Mouse (Mus musculus) heart, postnatal 4 days (tissue): ENCODE results near the gene Plxnd1. TPM values are rescaled to one million over a fixed set of nuclear protein-coding genes. Genes with fewer than 3 reads are reported as not detected.

Source experiments
- DNase-seq: peaks from one replicate; pipeline ENCODE4 v3.0.0; 2021
- total RNA-seq, 2 experiments: library from RNA; stranded (reverse); gene quantifications; 2 replicates each; pipeline ENCODE4 v1.2.3; 2021

The Plxnd1 gene
- total RNA-seq, 2 experiments from 2014 or later: 191 to 208 TPM

- DNase-seq: no peak
These were observed 17.0 kb downstream of the Plxnd1 start for GRCm38 (mm10) chr6:115977810-115978209.

DNA sequence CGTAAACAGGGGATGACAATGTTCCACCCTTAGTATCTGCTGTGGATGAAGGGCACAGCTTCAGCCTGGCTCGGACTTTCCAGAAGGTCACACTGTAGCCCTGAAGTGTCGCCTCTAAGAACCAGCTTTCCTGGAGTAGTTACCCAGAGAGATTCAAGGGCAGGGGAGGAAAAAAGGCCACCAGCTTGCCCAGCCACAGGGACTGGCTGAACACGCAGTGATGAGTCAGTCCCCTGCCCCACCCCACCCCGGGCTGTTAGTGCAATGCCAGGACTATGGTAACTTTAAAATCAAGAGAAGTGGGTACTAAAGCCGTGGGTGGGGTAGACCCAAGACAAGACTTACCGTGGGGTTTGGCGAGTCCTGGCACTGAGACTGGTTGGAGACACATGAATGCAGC lies 19.2 kb downstream of the Plxnd1 start:
- no peak for DNase-seq

- DNase-seq: no peak
These were observed 20.7 kb downstream of the Plxnd1 start for GRCm38 (mm10) chr6:115973881-115974662.

DNA sequence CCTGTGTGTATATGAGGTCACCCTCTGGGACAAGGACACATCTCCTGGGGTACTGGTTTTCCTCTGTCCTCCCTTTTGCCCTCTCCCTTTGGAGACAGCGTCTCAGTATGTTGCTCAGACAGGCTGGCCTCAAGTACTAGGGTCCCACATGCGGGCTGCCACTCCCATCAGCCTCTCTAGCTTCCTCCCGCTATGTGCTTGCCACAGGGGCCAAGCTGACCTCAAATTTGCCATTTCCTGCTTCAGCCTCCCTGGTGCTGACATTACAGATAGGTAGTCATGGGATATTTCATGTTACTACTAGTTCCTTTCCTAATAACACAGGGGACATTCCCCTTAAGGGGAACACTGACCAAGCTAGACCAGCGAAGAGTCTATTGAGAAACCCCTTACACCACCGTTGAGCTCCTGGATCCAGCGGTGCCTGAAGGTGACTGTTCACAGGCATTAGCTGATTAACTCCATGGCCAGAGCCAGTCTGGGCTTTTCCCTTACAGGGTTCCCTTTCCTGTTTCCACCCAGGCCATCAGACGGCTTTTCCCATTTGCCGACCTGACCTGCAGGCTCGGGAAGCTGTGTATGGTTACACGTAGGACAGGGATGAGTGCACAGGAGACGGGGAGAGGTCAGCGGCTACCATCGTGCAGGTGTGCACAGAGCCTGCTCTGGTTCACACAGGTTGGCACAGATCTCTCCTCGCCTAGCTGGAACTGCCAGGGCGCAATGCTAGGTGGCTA lies 21.5 kb downstream of the Plxnd1 start:
- no peak for DNase-seq

- no peak for DNase-seq
These were observed 22.6 kb downstream of the Plxnd1 start for GRCm38 (mm10) chr6:115972083-115972764.

DNA sequence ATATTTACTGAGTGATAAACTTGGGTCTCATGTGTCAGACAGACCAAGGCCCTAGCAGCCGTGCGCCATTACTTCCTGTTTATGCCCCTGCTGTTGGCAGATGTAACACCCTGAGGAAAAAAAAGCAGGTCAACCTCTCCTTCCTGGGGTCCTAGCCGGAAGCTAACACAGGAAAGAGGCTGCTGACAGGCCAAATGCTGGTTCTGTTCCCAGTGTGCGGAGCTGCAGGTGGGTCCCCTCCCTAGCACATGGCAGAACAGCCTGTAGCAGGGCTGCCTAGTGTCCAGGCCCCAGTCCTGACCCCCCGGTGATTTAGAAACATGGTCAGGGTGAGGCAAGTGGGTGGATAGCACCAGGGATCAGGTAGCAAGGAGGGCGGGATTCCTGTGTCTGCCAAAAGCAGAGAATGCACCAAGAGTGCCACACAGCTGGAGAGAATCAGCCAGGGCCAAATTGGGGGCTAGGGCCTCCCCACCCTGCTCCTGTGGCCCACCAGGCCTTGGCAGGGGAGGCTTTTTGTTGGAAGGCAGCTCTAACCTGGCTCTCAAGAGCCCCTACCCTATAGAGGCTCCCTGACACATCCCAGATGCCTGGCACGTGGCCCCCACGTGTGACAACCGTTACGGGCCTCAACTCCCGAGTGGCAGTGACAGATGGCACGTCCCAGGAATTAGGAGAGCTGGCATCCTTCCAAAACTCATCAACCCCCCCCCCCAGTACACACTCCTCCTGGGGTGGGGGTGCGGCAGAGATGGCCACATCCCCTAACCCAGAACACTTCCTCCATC lies 23.3 kb downstream of the Plxnd1 start:
- DNase-seq: no peak

- DNase-seq: no peak
These were observed 24.9 kb downstream of the Plxnd1 start for GRCm38 (mm10) chr6:115969952-115970351.

DNA sequence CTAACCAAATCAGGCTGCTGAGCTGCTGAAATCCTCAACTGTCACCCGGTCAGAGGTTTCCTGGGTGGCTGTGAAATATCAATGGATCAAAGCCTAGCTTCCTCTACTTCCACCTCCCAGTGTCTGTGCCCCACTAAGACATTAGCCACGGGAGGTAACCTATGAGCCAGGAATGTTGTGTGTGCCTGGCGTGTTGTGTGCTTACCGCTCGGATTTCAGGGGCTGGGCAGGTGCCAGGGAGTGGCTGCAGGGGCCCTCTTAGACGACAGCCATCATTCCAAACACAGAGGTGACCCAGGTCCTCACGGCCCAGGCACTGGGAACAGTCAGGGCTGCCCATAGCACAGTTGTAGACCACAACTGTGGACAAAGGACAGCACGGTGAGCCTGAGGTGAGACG lies 25.7 kb downstream of the Plxnd1 start:
- DNase-seq: no peak

GRCm38 (mm10) chr6:115968700-115969099 lies 26.1 kb downstream of the Plxnd1 start:
- DNase-seq: no peak

DNA sequence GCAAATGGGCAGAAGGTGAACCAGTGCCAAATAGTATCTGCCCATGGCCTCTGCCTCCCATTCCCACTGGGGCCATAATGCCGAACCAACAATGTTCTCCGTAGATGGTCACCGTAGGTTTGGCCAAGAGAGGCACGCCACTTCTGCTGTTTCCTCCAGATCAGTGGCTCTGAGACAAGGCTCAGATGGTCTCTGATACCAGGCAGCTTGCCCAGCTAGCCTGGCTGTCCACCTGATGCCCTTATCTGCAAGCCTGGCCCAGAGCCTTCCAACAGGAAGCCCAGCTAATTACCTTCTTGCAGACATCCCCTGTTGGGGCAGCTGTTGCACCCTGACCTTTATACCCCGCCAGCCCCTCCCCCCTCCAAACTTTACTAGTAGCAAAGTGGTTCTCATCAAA lies 26.7 kb downstream of the Plxnd1 start:
- no peak for DNase-seq

DNA sequence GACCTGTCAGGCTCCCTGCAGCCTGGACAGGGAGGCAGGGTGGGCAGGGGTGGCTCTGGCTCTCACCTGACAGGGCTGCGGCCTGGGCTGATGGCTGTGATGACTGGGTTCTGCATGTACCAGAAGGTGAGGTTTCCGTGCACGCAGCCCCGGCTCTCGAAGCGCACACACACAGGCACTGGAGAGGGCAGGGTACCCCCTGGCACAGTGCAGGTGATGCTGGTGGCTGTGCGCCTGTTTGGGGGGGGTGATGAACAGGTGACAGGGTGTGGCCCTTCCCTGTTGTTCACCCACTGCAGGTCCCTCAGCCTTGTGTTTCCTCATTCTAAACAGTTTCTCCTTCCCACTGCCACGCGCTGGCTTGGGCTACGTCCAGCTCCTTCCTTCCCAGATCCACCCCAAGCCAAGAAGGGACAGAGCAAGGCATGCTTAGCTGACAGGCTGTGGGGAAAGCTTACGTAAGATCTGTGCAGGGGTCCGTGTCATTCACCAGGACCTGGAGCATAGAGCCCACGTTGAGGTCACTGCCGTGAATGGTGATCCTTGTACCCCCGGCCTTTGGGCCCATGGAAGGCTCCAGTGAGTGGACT lies 27.4 kb downstream of the Plxnd1 start:
- no peak for DNase-seq

DNA sequence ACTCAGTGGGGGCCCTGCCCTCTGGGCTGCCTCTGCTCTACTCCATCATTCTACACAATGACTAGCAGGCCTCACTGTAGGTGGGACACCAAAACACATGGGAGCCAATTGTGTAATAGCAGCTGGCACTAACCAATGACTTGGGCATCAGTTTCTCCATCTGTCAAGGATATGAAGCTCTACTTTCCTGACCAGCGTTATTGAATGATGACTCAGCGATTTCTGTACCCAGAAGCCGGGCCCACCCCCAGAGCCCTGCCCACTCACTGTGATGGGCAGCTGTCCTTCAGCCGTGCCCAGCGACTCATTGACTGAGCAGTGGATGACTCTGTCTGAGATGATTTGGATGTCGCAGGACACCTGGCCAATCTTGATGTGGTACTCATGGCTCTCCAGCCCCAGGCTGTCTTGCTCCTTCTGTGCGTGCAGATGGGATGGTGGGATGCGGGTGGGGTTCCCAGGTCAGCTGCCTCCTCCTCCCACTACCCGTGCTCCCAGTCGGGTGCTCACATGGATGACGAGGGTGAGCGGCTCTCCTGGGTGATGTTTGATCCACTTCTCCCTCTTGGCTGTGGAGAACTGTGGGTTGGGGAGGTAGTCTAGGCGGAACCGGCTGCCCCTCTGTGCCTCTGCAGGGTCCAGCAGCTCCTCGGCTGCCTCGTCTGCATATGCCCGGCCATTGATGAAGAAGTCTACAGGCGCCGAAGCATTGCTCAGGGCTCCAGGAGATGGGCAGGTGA lies 28.4 kb downstream of the Plxnd1 start:
- DNase-seq: no peak

DNA sequence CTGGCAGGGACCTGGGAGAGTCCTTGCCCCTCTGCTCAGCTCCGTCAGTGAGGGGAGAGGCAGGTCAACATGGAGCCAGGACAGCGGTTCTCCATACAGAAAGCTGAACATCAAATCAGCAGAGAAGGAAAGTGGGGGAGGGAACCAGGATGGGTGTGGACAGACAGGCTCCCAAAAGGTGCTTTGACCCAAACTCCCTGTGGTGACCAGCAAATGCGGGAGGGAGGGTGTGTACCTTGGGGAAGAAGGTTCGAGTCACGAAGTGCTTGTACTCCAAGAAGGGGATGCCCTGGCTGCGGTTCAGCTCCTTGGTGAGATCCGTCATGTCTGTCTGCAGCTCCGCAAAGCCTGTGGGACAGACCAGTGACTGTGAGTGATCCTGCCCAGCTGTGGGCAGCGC lies 31.1 kb downstream of the Plxnd1 start:
- DNase-seq: no peak

DNA sequence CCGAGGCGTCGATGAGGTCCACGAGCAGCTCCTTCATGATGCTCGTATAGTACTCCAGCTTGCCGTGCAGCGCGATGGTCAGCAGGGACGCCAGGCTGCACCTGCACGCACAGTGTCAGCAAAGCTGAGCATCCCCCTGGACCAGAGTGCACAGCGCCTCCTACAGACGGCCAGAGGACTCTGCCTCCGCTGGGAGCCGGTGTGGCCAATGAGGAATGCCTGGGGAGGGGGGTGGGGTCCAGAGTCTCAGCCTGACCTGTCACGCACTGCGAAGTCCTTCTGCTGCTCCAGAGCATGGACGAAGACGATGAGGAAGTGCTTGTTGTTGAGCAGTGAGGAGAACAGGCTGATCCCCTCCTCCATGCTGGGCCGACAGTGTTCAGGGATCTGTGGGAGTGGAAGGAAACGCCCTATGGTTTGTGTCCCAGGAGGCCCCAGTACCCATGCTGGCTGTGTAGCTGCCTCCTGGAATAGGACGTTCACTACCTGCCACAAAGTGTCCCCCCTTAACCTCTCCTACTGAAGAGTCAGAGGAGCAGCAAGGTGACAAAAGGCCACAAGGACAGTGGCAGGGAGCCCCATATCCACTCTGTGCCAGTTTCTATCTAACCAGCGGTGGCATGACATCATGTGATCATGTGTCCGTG lies 32.2 kb downstream of the Plxnd1 start:
- peak; percentile 63 for DNase-seq

GRCm38 (mm10) chr6:115961743-115962142 lies 33.1 kb downstream of the Plxnd1 start:
- DNase-seq: no peak

GRCm38 (mm10) chr6:115960322-115960721 lies 34.5 kb downstream of the Plxnd1 start:
- DNase-seq: no peak

- peak; percentile 92 for DNase-seq
These were observed 35.6 kb downstream of the Plxnd1 start for GRCm38 (mm10) chr6:115959151-115959691.

GRCm38 (mm10) chr6:115958445-115958844 lies 36.4 kb downstream of the Plxnd1 start:
- no peak for DNase-seq

- DNase-seq: no peak
These were observed 37.1 kb downstream of the Plxnd1 start for GRCm38 (mm10) chr6:115957681-115958080.

DNA sequence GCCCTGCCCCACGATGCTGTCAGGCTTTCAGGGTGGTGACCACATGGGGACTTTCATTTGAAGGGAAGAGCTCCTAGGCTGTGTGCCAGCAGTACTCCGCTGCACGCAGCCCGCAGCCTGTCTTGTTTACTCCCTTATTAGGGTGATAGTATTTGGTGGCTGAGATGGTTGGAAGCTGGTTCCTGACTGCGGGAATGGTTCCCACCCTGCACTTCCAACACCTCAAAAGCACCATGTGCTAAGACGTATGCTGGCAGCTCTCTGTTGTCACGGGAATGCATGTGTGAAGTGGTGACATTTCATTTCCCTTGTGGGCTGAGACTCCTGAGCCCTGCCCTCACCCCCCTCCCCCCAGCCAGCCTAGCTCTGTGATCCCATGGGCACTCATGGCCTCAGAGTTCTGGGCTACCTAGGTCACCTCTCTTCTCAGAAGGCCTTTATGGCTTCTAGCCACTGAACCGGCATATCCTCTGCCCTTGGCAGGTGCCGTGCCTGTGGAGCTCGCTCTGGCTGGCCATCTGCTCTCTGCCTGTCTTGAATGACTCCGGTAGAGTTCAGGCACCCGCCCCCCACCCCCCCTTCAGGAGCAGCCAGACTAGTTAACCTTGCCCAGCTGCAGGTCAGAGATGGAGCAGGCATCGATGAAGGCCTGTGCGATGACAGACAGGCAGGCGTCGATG lies 37.7 kb downstream of the Plxnd1 start:
- peak; percentile 75 for DNase-seq
